Mouse (Mus musculus) erythroblast, adult 5-6 weeks (primary cell): ENCODE results near the gene Fastkd2. TPM values are rescaled to one million over a fixed set of nuclear protein-coding genes. Genes with fewer than 3 reads are reported as not detected.

Source experiments
- total RNA-seq, 2 experiments: library from RNA; stranded (forward) in 1 of 2; stranded (reverse) in 1 of 2; fragments of 150-400 nt in 1 of 2; fragments of 200-764, 138-1000 nt in 1 of 2; gene quantifications; 2 replicates each; pipeline versions ENCODE4 v1.2.3 to v1.2.4; 2015 to 2017; ENCODE audit warnings: low replicate concordance in 2 of 2

Gene Fastkd2
- total RNA-seq, 2 experiments from 2014 or later, result 6.1 to 16.7 TPM

Other genes starting within 250 kb of the Fastkd2 start
- gene Gm39653, start 114.6 kb upstream of the Fastkd2 start, total RNA-seq (2015; ENCODE audit: low replicate concordance), result not detected in 2 replicates
- not detected in 2 replicates for gene Gm39653, start 114.6 kb upstream of the Fastkd2 start, total RNA-seq (2017; ENCODE audit: low replicate concordance)
- gene Dytn, start 43.7 kb upstream of the Fastkd2 start, total RNA-seq (2015; ENCODE audit: low replicate concordance), result not detected in 2 replicates
- gene Dytn, start 43.7 kb upstream of the Fastkd2 start, total RNA-seq (2017; ENCODE audit: low replicate concordance), result not detected in 2 replicates
- gene Mdh1b, start 296 bp upstream of the Fastkd2 start, total RNA-seq (2015; ENCODE audit: low replicate concordance), result not detected in 2 replicates
- gene Mdh1b, start 296 bp upstream of the Fastkd2 start, total RNA-seq (2017; ENCODE audit: low replicate concordance), result not detected in 2 replicates
- gene 4933402D24Rik, start 38.7 kb downstream of the Fastkd2 start, total RNA-seq (2015; ENCODE audit: low replicate concordance), result not detected in 2 replicates
- gene 4933402D24Rik, start 38.7 kb downstream of the Fastkd2 start, total RNA-seq (2017; ENCODE audit: low replicate concordance), result not detected in 2 replicates